Mouse (Mus musculus): ENCODE data around the gene Atp8a1.

- no peak for TF ChIP-seq CTCF (IDR thresholded peaks at IDR 0.05; ENCODE audit: low read depth)
- no peak for TF ChIP-seq EP300 (optimal IDR thresholded peaks at IDR 0.05)
Measured at GRCm38 (mm10) chr5:67649156-67649555, 198.1 kb downstream of the Atp8a1 start.
